Mouse (Mus musculus): Measurements from ENCODE around the gene Lama5. TPM values are rescaled to one million over a fixed set of nuclear protein-coding genes. Genes with fewer than 3 reads are reported as not detected.
A peak's percentile ranks its signal among the peaks of the same experiment; 100 is the strongest.

Gene Lama5
- polyA plus RNA-seq, 2 experiments, result 31.2 to 47.3 TPM

- H3K4me1 ChIP-seq (ENCODE audit: control insufficient read depth, insufficient read depth, low read length), result peaks cover 9% of the 10 kb centered on the region
- no peaks in the 10 kb centered on the region for H3K36me3 ChIP-seq (ENCODE audit: control insufficient read depth, insufficient read depth, low read length)
- WGBS, result 76% methylated on average over 4 of the region's 4 CpGs
- ATAC-seq (ENCODE audit: low FRiP score, low read depth) (no peak), DNase-seq (ENCODE audit: low spot score) (no peak)
- H3K4me3 ChIP-seq (replicated peaks; ENCODE audit: low read length), result no peak overlapping the region
- 0 out of 2 replicates have a peak overlapping the region, but pooled peaks have one; percentile 27 for H3K27ac ChIP-seq (replicated peaks; ENCODE audit: low read depth, low read length)
- no peaks in the 10 kb centered on the region for H3K9me3 ChIP-seq (ENCODE audit: control insufficient read depth, low read length)
- H3K27me3 ChIP-seq (ENCODE audit: control insufficient read depth, insufficient read depth, low read length), result no peaks in the 10 kb centered on the region
- no peak overlapping the region for H3K4me2 ChIP-seq (replicated peaks; ENCODE audit: low read depth, low read length, severe bottlenecking)
- H3K9ac ChIP-seq (ENCODE audit: low read depth, low read length, severe bottlenecking), result no peak overlapping the region
- no peak for TF ChIP-seq POLR2A (IDR thresholded peaks at IDR 0.05; ENCODE audit: borderline replicate concordance, extremely low read depth, insufficient read depth, insufficient read length)
These were observed 10.1 kb upstream of the Lama5 start for GRCm38 (mm10) chr2:180235788-180236187.

GRCm38 (mm10) chr2:180234980-180235379 lies 9.3 kb upstream of the Lama5 start:
- Histone ChIP-seq H3K9me3 (ENCODE audit: control insufficient read depth, low read length) (no peaks in the 10 kb centered on the region), H3K4me2 (replicated peaks; ENCODE audit: low read depth, low read length, severe bottlenecking) (0 out of 2 replicates have a peak overlapping the region, but pooled peaks have one; percentile 5), H3K9ac (ENCODE audit: low read depth, low read length, severe bottlenecking) (no peak overlapping the region), H3K36me3 (ENCODE audit: control insufficient read depth, insufficient read depth, low read length) (no peaks in the 10 kb centered on the region), H3K4me3 (replicated peaks; ENCODE audit: low read length) (no peak overlapping the region), H3K27ac (replicated peaks; ENCODE audit: low read depth, low read length) (peak overlapping the region; percentile 70), H3K27me3 (ENCODE audit: control insufficient read depth, insufficient read depth, low read length) (no peaks in the 10 kb centered on the region), H3K4me1 (ENCODE audit: control insufficient read depth, insufficient read depth, low read length) (peaks cover 9% of the 10 kb centered on the region)
- 34% methylated on average over 6 of the region's 6 CpGs for WGBS
- peak; percentile 66 for ATAC-seq (ENCODE audit: low FRiP score, low read depth)
- peak; percentile 39 for DNase-seq (ENCODE audit: low spot score)
- no peak for TF ChIP-seq POLR2A (IDR thresholded peaks at IDR 0.05; ENCODE audit: borderline replicate concordance, extremely low read depth, insufficient read depth, insufficient read length)

- H3K36me3 ChIP-seq (ENCODE audit: control insufficient read depth, insufficient read depth, low read length), result no peaks in the 10 kb centered on the region
- no peaks in the 10 kb centered on the region for H3K27me3 ChIP-seq (ENCODE audit: control insufficient read depth, insufficient read depth, low read length)
- H3K9ac ChIP-seq (ENCODE audit: low read depth, low read length, severe bottlenecking), result no peak overlapping the region
- no peak overlapping the region for H3K4me2 ChIP-seq (replicated peaks; ENCODE audit: low read depth, low read length, severe bottlenecking)
- H3K4me3 ChIP-seq (replicated peaks; ENCODE audit: low read length), result no peak overlapping the region
- WGBS, result 94% methylated on average over 8 of the region's 8 CpGs
- H3K4me1 ChIP-seq (ENCODE audit: control insufficient read depth, insufficient read depth, low read length), result peaks cover 9% of the 10 kb centered on the region
- H3K27ac ChIP-seq (replicated peaks; ENCODE audit: low read depth, low read length), result peak overlapping the region; percentile 70; the same call in 1 of the 2 replicates
- ATAC-seq (ENCODE audit: low FRiP score, low read depth), result no peak
- no peak for TF ChIP-seq POLR2A (IDR thresholded peaks at IDR 0.05; ENCODE audit: borderline replicate concordance, extremely low read depth, insufficient read depth, insufficient read length)
- no peaks in the 10 kb centered on the region for H3K9me3 ChIP-seq (ENCODE audit: control insufficient read depth, low read length)
- no peak for DNase-seq (ENCODE audit: low spot score)
These were observed 8.7 kb upstream of the Lama5 start for GRCm38 (mm10) chr2:180234353-180234752.

GRCm38 (mm10) chr2:180233101-180233904 lies 7.6 kb upstream of the Lama5 start:
- no peak overlapping the region for H3K9ac ChIP-seq (ENCODE audit: low read depth, low read length, severe bottlenecking)
- DNase-seq (ENCODE audit: low spot score), result no peak
- ATAC-seq (ENCODE audit: low FRiP score, low read depth), result no peak
- no peak for TF ChIP-seq POLR2A (IDR thresholded peaks at IDR 0.05; ENCODE audit: borderline replicate concordance, extremely low read depth, insufficient read depth, insufficient read length)
- no peaks in the 10 kb centered on the region for H3K9me3 ChIP-seq (ENCODE audit: control insufficient read depth, low read length)
- no peak overlapping the region for H3K4me2 ChIP-seq (replicated peaks; ENCODE audit: low read depth, low read length, severe bottlenecking)
- WGBS, result 87% methylated on average over 7 of the region's 7 CpGs
- peaks cover 11% of the 10 kb centered on the region for H3K4me1 ChIP-seq (ENCODE audit: control insufficient read depth, insufficient read depth, low read length)
- H3K4me3 ChIP-seq (replicated peaks; ENCODE audit: low read length), result no peak overlapping the region
- H3K36me3 ChIP-seq (ENCODE audit: control insufficient read depth, insufficient read depth, low read length), result no peaks in the 10 kb centered on the region
- H3K27ac ChIP-seq (replicated peaks; ENCODE audit: low read depth, low read length), result no peak overlapping the region
- no peaks in the 10 kb centered on the region for H3K27me3 ChIP-seq (ENCODE audit: control insufficient read depth, insufficient read depth, low read length)

- Histone ChIP-seq H3K36me3 (ENCODE audit: control insufficient read depth, insufficient read depth, low read length) (no peaks in the 10 kb centered on the region), H3K4me2 (replicated peaks; ENCODE audit: low read depth, low read length, severe bottlenecking) (no peak overlapping the region), H3K9me3 (ENCODE audit: control insufficient read depth, low read length) (no peaks in the 10 kb centered on the region), H3K4me1 (ENCODE audit: control insufficient read depth, insufficient read depth, low read length) (peaks cover 33% of the 10 kb centered on the region), H3K27me3 (ENCODE audit: control insufficient read depth, insufficient read depth, low read length) (peaks cover 8% of the 10 kb centered on the region; the same call in 1 of the 2 replicates), H3K4me3 (replicated peaks; ENCODE audit: low read length) (no peak overlapping the region), H3K27ac (replicated peaks; ENCODE audit: low read depth, low read length) (no peak overlapping the region), H3K9ac (ENCODE audit: low read depth, low read length, severe bottlenecking) (no peak overlapping the region)
- 61% methylated on average over 4 of the region's 4 CpGs for WGBS
- ATAC-seq (ENCODE audit: low FRiP score, low read depth) (no peak), DNase-seq (ENCODE audit: low spot score) (no peak)
- no peak for TF ChIP-seq POLR2A (IDR thresholded peaks at IDR 0.05; ENCODE audit: borderline replicate concordance, extremely low read depth, insufficient read depth, insufficient read length)
These were observed 4.8 kb upstream of the Lama5 start for GRCm38 (mm10) chr2:180230482-180230881.
